Mouse (Mus musculus) G1E (cell line): ENCODE data around the gene Sp2. TPM values are rescaled to one million over a fixed set of nuclear protein-coding genes. Genes with fewer than 3 reads are reported as not detected.

Source experiments
- ATAC-seq: 2 replicates; pipeline ENCODE4 v1.8.0; 2016; ENCODE audit warnings: mild to moderate bottlenecking; ENCODE audit not compliant: insufficient number of reproducible peaks, poor library complexity, low FRiP score, severe bottlenecking; ENCODE audit errors: extremely low read depth
- DNase-seq: peaks from one replicate; pipeline ENCODE4 v3.0.0; 2012; ENCODE audit warnings: low spot score
- H3K27me3 ChIP-seq: 2 replicates; pipeline ENCODE4 v1.6.1; 2012; ENCODE audit warnings: mild to moderate bottlenecking, low read length, inconsistent platforms; ENCODE audit not compliant: insufficient read depth
- H3K36me3 ChIP-seq: replicated peaks from 2 replicates; pipeline ENCODE3; 2012; ENCODE audit warnings: mild to moderate bottlenecking, inconsistent platforms
- H3K4me1 ChIP-seq: 2 replicates; pipeline ENCODE4 v1.6.1; 2012; ENCODE audit warnings: low read depth, low read length, inconsistent platforms, mixed read lengths; ENCODE audit not compliant: insufficient read depth
- H3K4me3 ChIP-seq: 2 replicates; pipeline ENCODE4 v1.5.1; 2012; ENCODE audit warnings: low read depth, mild to moderate bottlenecking, inconsistent platforms, low read length, moderate library complexity, mixed read lengths
- H3K9me3 ChIP-seq: replicated peaks from 2 replicates; pipeline ENCODE4 v1.6.1; 2012; ENCODE audit warnings: inconsistent platforms
- CTCF ChIP-seq: IDR thresholded peaks from 2 replicates; pipeline ENCODE4 v1.5.1; 2012; ENCODE audit warnings: low read depth, low read length, inconsistent platforms, mixed read lengths
- GATA1 ChIP-seq: IDR thresholded peaks from 2 replicates; pipeline ENCODE4 v1.6.1; 2012; ENCODE audit warnings: borderline replicate concordance, low read length, inconsistent platforms, mixed read lengths
- GATA2 ChIP-seq: IDR thresholded peaks from 2 replicates; pipeline ENCODE4 v1.6.1; 2012; ENCODE audit warnings: low read depth, low read length, inconsistent platforms, borderline replicate concordance
- POLR2AphosphoS5 ChIP-seq: IDR thresholded peaks from 2 replicates; pipeline ENCODE4 v1.6.1; 2012; ENCODE audit warnings: low read depth, low read length, inconsistent platforms; ENCODE audit not compliant: insufficient replicate concordance
- TAL1 ChIP-seq: conservative IDR thresholded peaks from 2 replicates; pipeline ENCODE4 v1.6.1; 2012; ENCODE audit warnings: low read depth, low read length, inconsistent platforms, mixed read lengths
- polyA plus RNA-seq: library from polyadenylated mRNA; stranded (reverse); fragments of >175 nt; gene quantifications from 2 replicates; pipeline ENCODE4 v1.2.3, GENCODE M21; 2012
- total RNA-seq, 2 experiments: library from RNA; stranded (forward) in 1 of 2; stranded (reverse) in 1 of 2; fragments of 200-1000 nt in 1 of 2; fragments of >200 nt in 1 of 2; fragmentation: Nextera tagmentation in 1 of 2; gene quantifications; 2 replicates each; pipeline ENCODE4 v1.2.3; 2014 to 2017

Gene Sp2
- total and polyA plus RNA-seq, 3 experiments: 1.6 to 46.6 (median 27.9) TPM

DNA sequence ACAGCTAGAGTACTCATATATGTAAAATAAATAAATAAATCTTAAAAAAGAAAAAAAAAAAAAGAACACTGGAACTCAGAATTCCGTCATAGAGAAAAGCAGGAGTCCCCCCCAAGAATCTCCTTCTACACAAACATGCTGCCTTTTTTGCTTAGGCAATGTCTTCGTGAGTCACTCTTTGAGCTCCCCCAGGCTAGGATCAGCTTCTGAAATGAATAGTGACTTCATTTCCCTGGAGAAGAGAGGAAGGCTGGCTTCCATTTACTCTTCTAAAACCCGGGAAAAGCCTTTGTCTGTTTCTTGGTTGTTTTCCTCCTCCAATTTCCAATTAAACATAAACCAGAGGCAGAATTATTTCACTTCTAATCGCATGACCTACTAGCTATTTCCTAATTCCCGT is 9.9 kb downstream of the Sp2 start:
- ATAC-seq: no peak
- Histone ChIP-seq H3K36me3 (peaks cover 67% of the 10 kb centered on the region), H3K9me3 (no peaks in the 10 kb centered on the region), H3K27me3 (no peaks in the 10 kb centered on the region), H3K4me3 (no peak overlapping the region), H3K4me1 (peaks cover 71% of the 10 kb centered on the region)
- no peak for TF ChIP-seq TAL1
- TF ChIP-seq GATA2: no peak
- TF ChIP-seq CTCF: no peak
- no peak for TF ChIP-seq POLR2AphosphoS5
- TF ChIP-seq GATA1: no peak
- no peak for DNase-seq

DNA sequence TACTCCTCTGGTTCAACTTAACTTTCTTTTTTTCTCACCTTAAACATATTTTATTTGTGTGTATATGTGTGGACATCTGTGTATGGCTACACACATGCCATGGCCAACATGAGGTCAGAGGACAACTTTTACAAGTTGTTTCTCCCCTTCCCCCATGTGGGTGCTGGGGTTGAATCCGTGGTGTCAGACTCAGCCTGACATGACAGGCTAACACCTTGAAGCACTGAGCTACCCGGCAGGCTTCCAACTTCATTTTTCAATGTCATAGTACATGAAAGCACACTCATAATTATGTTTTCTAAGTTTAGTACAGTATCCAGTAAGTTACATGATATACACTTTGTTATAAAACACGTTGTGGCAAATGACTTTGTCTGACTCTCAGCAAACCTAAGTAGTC is 12.4 kb downstream of the Sp2 start:
- TF ChIP-seq POLR2AphosphoS5 (no peak; the same call in 1 of the 2 replicates), GATA2 (no peak), TAL1 (no peak), GATA1 (no peak), CTCF (no peak)
- H3K4me1 ChIP-seq: peaks cover 76% of the 10 kb centered on the region

DNA sequence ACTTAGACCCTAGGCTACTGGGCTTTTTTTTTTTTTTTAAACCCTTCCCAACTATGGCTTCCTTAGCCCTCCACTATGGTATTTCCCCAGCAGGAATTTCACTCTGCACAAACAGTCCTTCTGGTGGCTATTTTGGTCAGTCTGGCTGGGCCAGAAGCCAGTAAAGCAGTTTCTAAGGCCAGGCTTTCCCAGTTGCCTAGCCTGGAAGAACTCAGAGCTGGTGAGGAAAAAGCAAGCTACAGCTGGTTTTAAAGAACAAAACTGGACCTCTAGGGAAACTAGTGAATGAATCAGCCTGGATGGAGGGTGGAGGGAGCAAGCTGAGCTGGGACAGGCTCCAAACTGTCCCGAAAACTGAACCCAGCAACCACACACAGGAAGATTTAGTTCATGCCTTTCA is 13.0 kb downstream of the Sp2 start:
- peaks cover 74% of the 10 kb centered on the region for H3K4me1 ChIP-seq
- peaks cover 82% of the 10 kb centered on the region for H3K36me3 ChIP-seq
- H3K27me3 ChIP-seq: no peaks in the 10 kb centered on the region
- no peak for DNase-seq
- no peaks in the 10 kb centered on the region for H3K9me3 ChIP-seq
- TF ChIP-seq POLR2AphosphoS5 (no peak), CTCF (no peak), TAL1 (no peak), GATA1 (no peak), GATA2 (no peak)
- no peak for ATAC-seq
- H3K4me3 ChIP-seq: no peak overlapping the region; the same call in 1 of the 2 replicates

More for the DNA sequence above, 12.4 kb downstream of the Sp2 start:
- DNase-seq (no peak), ATAC-seq (no peak)
- no peaks in the 10 kb centered on the region for H3K27me3 ChIP-seq
- H3K9me3 ChIP-seq: no peaks in the 10 kb centered on the region
- no peak overlapping the region for H3K4me3 ChIP-seq
- H3K36me3 ChIP-seq: peaks cover 79% of the 10 kb centered on the region

DNA sequence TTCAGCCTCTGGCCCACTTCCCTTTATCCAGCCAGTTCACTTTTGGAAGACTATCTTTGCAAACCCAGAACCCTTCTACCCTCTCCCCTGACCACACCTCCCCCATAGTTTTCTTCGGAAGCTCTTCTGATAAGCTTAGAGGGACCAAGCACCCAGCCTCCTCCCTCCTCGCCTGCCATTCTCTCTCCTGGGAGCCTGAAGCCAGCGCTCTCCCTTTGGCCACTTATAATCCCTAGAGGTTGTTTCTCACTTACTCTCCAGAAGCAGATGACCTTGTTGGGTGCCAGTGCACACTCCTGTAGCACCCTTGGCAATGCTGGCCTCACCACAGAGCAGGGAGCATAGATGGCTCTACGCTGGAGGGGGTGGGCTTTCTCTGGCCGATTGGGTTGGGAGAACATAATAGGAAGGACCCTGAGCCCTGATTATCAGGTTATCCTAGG is 13.5 kb downstream of the Sp2 start:
- ATAC-seq: no peak; the same call in 1 of the 2 replicates
- H3K4me1 ChIP-seq: peaks cover 72% of the 10 kb centered on the region
- H3K9me3 ChIP-seq: no peaks in the 10 kb centered on the region
- TF ChIP-seq GATA1: no peak
- TF ChIP-seq CTCF: no peak
- TF ChIP-seq TAL1: no peak
- TF ChIP-seq POLR2AphosphoS5: no peak
- no peak for TF ChIP-seq GATA2
- peaks cover 86% of the 10 kb centered on the region for H3K36me3 ChIP-seq
- H3K27me3 ChIP-seq: no peaks in the 10 kb centered on the region
- no peak overlapping the region; the same call in 1 of the 2 replicates for H3K4me3 ChIP-seq
- no peak for DNase-seq

DNA sequence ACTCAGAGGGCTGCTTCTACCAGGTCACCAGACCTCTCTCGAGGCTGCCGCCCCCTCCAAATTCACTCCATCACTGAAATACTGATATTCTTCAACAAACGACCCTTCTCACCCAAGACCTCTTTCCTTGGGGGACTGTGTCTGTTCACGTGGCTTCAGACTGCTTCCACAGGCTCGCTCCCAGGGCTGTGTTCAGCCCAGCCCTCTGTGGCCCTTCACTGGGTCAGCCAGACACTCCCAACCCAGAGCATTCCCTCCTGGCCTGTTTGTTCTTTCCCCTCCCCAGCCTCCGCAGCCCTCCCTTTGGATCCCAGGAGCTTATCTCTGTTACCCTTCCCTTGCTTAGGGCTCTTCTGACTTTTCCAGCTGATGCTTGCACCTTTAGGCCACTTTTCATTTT is 14.3 kb downstream of the Sp2 start:
- Histone ChIP-seq H3K36me3 (peaks cover 86% of the 10 kb centered on the region), H3K9me3 (no peaks in the 10 kb centered on the region), H3K4me3 (peak overlapping the region; percentile 34; the same call in 1 of the 2 replicates), H3K27me3 (no peaks in the 10 kb centered on the region), H3K4me1 (peaks cover 72% of the 10 kb centered on the region)
- no peak for DNase-seq
- ATAC-seq: no peak
- no peak for TF ChIP-seq TAL1
- 0 out of 2 replicates have a peak, but pooled peaks have one; percentile 9 for TF ChIP-seq POLR2AphosphoS5

DNA sequence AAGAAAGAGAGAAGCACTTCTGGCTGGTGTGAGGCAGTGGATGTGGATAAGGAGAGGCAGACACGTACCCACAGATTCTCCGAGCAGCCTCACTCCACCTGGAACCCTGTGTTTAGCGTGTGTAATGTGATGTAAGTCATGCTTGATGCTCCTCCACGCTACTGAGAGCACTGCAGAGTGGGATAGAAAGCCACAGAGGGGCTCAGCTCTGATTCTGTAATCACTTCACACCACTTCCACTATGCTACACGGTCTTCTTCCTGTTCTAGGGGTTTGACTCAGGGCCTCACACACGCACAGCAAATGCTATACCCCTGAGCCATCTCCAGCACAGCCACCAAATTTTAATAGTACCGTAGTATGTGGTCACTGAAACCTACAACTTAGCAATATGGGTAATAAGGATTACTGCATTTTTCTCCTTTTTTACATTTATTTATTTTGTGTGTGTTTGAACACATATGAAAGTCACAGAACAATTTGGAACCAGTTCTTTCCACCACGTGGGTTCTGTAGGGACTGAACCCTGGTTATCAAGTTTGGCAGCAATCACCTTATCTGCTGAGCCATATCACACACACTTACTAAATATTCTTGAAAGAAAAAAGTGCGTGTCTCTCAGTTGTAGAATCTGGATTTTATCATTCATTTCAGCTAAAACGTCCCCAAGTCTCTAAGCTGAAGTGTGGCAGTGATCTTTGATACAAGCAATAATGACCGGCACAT is 15.1 kb downstream of the Sp2 start:
- ATAC-seq (no peak), DNase-seq (no peak)
- Histone ChIP-seq H3K27me3 (no peaks in the 10 kb centered on the region), H3K9me3 (no peaks in the 10 kb centered on the region), H3K36me3 (peaks cover 87% of the 10 kb centered on the region), H3K4me3 (peak overlapping the region; percentile 20; the same call in 1 of the 2 replicates), H3K4me1 (peaks cover 77% of the 10 kb centered on the region)
- TF ChIP-seq GATA1 (no peak), CTCF (no peak), TAL1 (peak; percentile 18; the same call in 1 of the 2 replicates), POLR2AphosphoS5 (no peak; the same call in 1 of the 2 replicates)
